Mouse (Mus musculus) kidney, postnatal 0 days (tissue): Measurements from ENCODE around the gene Ptprcap. TPM values are rescaled to one million over a fixed set of nuclear protein-coding genes. Genes with fewer than 3 reads are reported as not detected.

Experiments
- ATAC-seq: fragments of 200-750 bp; cut with Nextera tagmentation; replicated peaks from 2 replicates; pipeline ENCODE4 v1.8.0; 2017; ENCODE audit warnings: low read depth, moderate number of reproducible peaks, moderate TSS enrichment, moderate library complexity; ENCODE audit not compliant: low FRiP score
- DNase-seq: peaks from one replicate; pipeline ENCODE4 v3.0.0-alpha.2; 2016; ENCODE audit warnings: low spot score
- H3K27ac ChIP-seq: fragments of 300-500 bp; sonication (generic); 2 replicates; pipeline ENCODE4 v1.5.1; 2014; ENCODE audit warnings: mild to moderate bottlenecking
- H3K27me3 ChIP-seq: fragments of 300-500 bp; sonication (generic); 2 replicates; pipeline ENCODE4 v1.6.1; 2014; ENCODE audit warnings: low read length, mixed read lengths; ENCODE audit not compliant: insufficient read depth
- H3K36me3 ChIP-seq: fragments of 300-500 bp; sonication (generic); 2 replicates; pipeline ENCODE4 v1.6.1; 2014; ENCODE audit warnings: low read length, mixed read lengths; ENCODE audit not compliant: insufficient read depth
- H3K4me1 ChIP-seq: fragments of 300-500 bp; sonication (generic); replicated peaks from 2 replicates; pipeline ENCODE4 v1.6.1; 2014; ENCODE audit warnings: antibody characterized with exemption, low read length, mixed read lengths; ENCODE audit not compliant: insufficient read depth
- H3K4me2 ChIP-seq: fragments of 300-500 bp; sonication (generic); 2 replicates; pipeline ENCODE4 v1.6.1; 2014; ENCODE audit warnings: mild to moderate bottlenecking, low read length, moderate library complexity, mixed read lengths
- H3K4me3 ChIP-seq: fragments of 300-500 bp; sonication (generic); replicated peaks from 2 replicates; pipeline ENCODE4 v1.5.1; 2014; ENCODE audit warnings: low read depth, low read length
- H3K9ac ChIP-seq: fragments of 300-500 bp; sonication (generic); 2 replicates; pipeline ENCODE4 v1.6.1; 2014; ENCODE audit warnings: low read depth, low read length
- H3K9me3 ChIP-seq: fragments of 300-500 bp; sonication (generic); replicated peaks from 2 replicates; pipeline ENCODE4 v1.6.1; 2016; ENCODE audit warnings: low read length, inconsistent platforms, mixed read lengths
- CTCF ChIP-seq: IDR thresholded peaks from 2 replicates; pipeline ENCODE4 v1.5.1; 2016; ENCODE audit warnings: antibody characterized with exemption, low read depth, mild to moderate bottlenecking, moderate library complexity
- WGBS: fragments of 180-500 bp; shearing (Covaris S2); extraction: QIAGEN DNeasy Blood & Tissue Kit; methylation state at CpG from one replicate; pipeline ENCODE4 v1.1.7; 2014; 5-methylcytosine and 5-hydroxymethylcytosine counted together
- polyA plus RNA-seq: library from polyadenylated mRNA; unstranded; fragments of >200 nt; fragmentation: Nextera tagmentation; extraction: Ambion mirVana; gene quantifications from 2 replicates; pipeline ENCODE4 v1.2.1, GENCODE M21; 2015

Ptprcap gene
- polyA plus RNA-seq, 1 experiment from 2014 or later = 0.91 TPM

- Histone ChIP-seq H3K27me3 (no peaks in the 10 kb centered on the region), H3K4me3 (no peak within 1 kb of the TSS), H3K9ac (no peak within 1 kb of the TSS), H3K9me3 (no peaks in the 10 kb centered on the region), H3K27ac (no peak within 1 kb of the TSS), H3K36me3 (no peaks in the 10 kb centered on the region), H3K4me2 (no peak within 1 kb of the TSS), H3K4me1 (peaks cover 3% of the 10 kb centered on the region; the same call in 1 of the 2 replicates)
- no peak for DNase-seq
- ATAC-seq = no peak
- WGBS = 76% methylated on average over 7 of the region's 7 CpGs
- TF ChIP-seq CTCF = no peak
These were observed 9.6 kb upstream of the Ptprcap start, which contains the start of gene Cabp4 for GRCm38 (mm10) chr19:4143759-4144268. Gene Cabp4, minus strand, starts transcription at chr19:4144033.

DNA sequence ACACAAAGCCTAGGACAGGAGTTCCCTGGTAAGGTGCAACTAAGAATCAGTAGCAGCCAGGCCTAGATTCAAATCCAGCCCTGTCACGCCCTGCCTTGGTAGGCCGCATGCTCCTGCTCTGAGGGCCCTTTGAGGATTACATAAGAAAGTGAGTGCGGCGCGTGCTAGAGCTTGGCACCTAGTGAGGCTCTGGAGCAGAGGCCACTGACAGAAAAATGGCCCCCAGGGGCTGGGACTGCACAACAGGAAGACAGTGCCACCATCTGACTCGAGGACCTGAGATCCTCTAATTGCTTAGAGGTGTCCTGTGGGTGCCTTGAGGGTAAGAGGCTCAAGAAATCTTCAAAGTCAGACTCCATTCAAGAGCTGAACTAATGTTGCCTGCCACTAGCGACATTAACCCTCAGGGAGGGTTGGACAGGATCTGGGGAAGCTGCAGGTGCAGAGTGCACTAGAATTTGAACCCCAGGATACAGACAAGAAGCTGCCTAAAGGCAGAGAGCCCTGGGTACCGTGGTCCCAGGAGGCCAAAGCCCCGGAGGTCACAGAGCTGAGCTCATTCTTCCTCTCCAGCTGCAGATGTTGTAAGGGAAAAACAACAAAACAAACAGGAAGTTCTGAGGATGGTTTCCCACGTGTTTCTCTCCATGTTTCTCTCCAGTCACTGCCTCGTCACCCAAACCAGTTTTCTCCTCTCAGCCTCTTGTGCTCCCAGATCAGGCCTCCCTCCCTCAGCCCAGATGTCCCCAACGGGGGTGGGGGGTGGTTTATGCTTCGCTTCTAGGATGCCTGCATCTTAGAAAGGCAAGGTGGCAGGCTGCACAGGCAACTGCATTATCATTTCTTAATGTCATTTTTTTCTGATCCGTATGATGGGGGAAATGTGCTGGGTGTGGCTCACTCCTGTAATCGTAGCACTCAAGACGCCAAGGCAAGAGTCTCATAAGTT lies 8.6 kb upstream of the Ptprcap start:
- peaks cover 11% of the 10 kb centered on the region; the same call in 1 of the 2 replicates for H3K4me1 ChIP-seq
- ATAC-seq = no peak

DNA sequence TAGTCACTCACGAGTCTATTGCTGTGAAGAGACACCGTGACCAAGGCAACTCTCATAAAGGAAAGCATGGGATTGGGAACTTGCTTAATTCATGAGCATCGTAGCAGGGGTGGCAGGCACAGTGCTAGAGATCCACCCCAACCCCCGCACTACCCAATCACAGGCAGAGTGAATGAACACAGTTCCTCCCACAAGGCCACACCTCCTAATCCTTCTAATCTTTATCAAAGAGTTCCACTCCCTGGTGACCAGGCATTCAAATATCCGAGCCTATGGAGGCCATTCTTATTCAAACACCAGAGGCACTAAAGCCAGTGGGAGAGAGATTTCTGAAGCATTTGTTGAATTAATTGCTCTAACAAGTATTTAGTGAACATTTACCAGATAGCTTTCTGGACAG lies 7.5 kb upstream of the Ptprcap start:
- H3K9ac ChIP-seq = no peak overlapping the region
- H3K27me3 ChIP-seq = no peaks in the 10 kb centered on the region
- 84% methylated on average over 5 of the region's 5 CpGs for whole genome bisulfite sequencing
- H3K4me3 ChIP-seq = no peak overlapping the region
- peaks cover 11% of the 10 kb centered on the region; the same call in 1 of the 2 replicates for H3K4me1 ChIP-seq
- H3K4me2 ChIP-seq = no peak overlapping the region
- H3K9me3 ChIP-seq = no peaks in the 10 kb centered on the region
- ATAC-seq (no peak), DNase-seq (no peak)
- no peak overlapping the region for H3K27ac ChIP-seq
- no peak for TF ChIP-seq CTCF
- peaks cover 6% of the 10 kb centered on the region for H3K36me3 ChIP-seq

More for the DNA sequence above, 8.6 kb upstream of the Ptprcap start:
- Histone ChIP-seq H3K36me3 (no peaks in the 10 kb centered on the region), H3K27ac (no peak overlapping the region), H3K4me2 (no peak overlapping the region), H3K9ac (no peak overlapping the region), H3K9me3 (no peaks in the 10 kb centered on the region), H3K27me3 (no peaks in the 10 kb centered on the region), H3K4me3 (no peak overlapping the region)
- no peak for TF ChIP-seq CTCF
- no peak for DNase-seq
- WGBS = 75% methylated on average over 16 of the region's 16 CpGs

- DNase-seq = no peak
- 70% methylated on average over 12 of the region's 12 CpGs for WGBS
- Histone ChIP-seq H3K4me2 (no peak overlapping the region), H3K4me3 (no peak overlapping the region), H3K9me3 (no peaks in the 10 kb centered on the region), H3K9ac (no peak overlapping the region), H3K36me3 (peaks cover 11% of the 10 kb centered on the region), H3K27me3 (no peaks in the 10 kb centered on the region), H3K4me1 (peaks cover 11% of the 10 kb centered on the region; the same call in 1 of the 2 replicates), H3K27ac (no peak overlapping the region)
- TF ChIP-seq CTCF = no peak
- ATAC-seq = no peak
These were observed 6.9 kb upstream of the Ptprcap start for GRCm38 (mm10) chr19:4146366-4147021.

DNA sequence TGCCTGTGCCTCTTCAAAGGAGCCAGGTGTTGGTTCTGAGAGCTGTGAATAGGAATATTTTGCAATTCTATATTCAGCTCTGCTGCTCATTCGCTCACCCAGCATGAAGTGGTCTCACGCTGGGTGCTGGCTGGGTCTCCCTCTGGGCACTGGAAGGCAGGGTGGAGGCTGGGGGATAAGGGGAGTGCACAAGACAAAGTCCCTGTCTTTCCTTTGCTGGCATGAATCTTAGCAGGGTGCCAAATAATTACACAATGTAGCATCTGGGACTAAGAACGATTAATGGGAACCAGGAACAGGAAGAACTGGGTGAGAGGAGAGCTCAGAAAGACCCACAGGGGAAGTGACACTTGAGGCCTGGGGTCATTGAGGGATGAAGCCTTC lies 6.4 kb upstream of the Ptprcap start:
- H3K4me3 ChIP-seq = no peak overlapping the region
- no peak overlapping the region for H3K27ac ChIP-seq
- H3K4me1 ChIP-seq = peaks cover 11% of the 10 kb centered on the region; the same call in 1 of the 2 replicates
- no peak overlapping the region for H3K9ac ChIP-seq
- H3K27me3 ChIP-seq = no peaks in the 10 kb centered on the region
- no peaks in the 10 kb centered on the region for H3K9me3 ChIP-seq
- ATAC-seq (no peak), DNase-seq (no peak)
- no peak overlapping the region for H3K4me2 ChIP-seq
- TF ChIP-seq CTCF = no peak
- WGBS = 75% methylated on average over 3 of the region's 3 CpGs
- H3K36me3 ChIP-seq = peaks cover 11% of the 10 kb centered on the region
